Mouse (Mus musculus): ENCODE results near the gene Mecom. TPM values are rescaled to one million over a fixed set of nuclear protein-coding genes. Genes with fewer than 3 reads are reported as not detected.
A peak's percentile ranks its signal among the peaks of the same experiment; 100 is the strongest.
"Not testable (repeated sequence)": the region's sequence is repeated elsewhere in the genome, so short reads cannot be mapped to it uniquely, and the experiment has no call there.

Mecom gene
- polyA plus RNA-seq, 1 experiment from 2014 or later: 41.8 TPM

- Histone ChIP-seq H3K9me3 (replicated peaks; ENCODE audit: control insufficient read depth, low read length) (no peaks in the 10 kb centered on the region), H3K27me3 (ENCODE audit: control insufficient read depth, insufficient read depth, low read length) (no peaks in the 10 kb centered on the region), H3K9ac (ENCODE audit: low read depth, low read length) (no peak overlapping the region), H3K36me3 (ENCODE audit: control insufficient read depth, insufficient read depth, low read length) (no peaks in the 10 kb centered on the region), H3K4me2 (no peak overlapping the region), H3K4me3 (ENCODE audit: low read depth, low read length) (no peak overlapping the region), H3K27ac (ENCODE audit: low read depth, low read length) (no peak overlapping the region), H3K4me1 (ENCODE audit: control insufficient read depth, insufficient read depth, low read length) (no peaks in the 10 kb centered on the region)
- no peak for ATAC-seq (replicated peaks; ENCODE audit: insufficient number of reproducible peaks, low FRiP score, low TSS enrichment)
- 79% methylated on average over 1 of the region's 1 CpGs for WGBS (ENCODE audit: insufficient replicate concordance)
Measured at GRCm38 (mm10) chr3:30234018-30234417, 313.8 kb downstream of the Mecom start.

- Histone ChIP-seq H3K27me3 (ENCODE audit: control insufficient read depth, insufficient read depth, low read length) (no peaks in the 10 kb centered on the region), H3K4me1 (ENCODE audit: control insufficient read depth, insufficient read depth, low read length) (peaks cover 4% of the 10 kb centered on the region; the same call in 1 of the 2 replicates), H3K4me3 (ENCODE audit: low read depth, low read length) (no peak overlapping the region), H3K27ac (ENCODE audit: low read depth, low read length) (no peak overlapping the region), H3K4me2 (no peak overlapping the region), H3K9me3 (replicated peaks; ENCODE audit: control insufficient read depth, low read length) (no peaks in the 10 kb centered on the region), H3K9ac (ENCODE audit: low read depth, low read length) (no peak overlapping the region), H3K36me3 (ENCODE audit: control insufficient read depth, insufficient read depth, low read length) (no peaks in the 10 kb centered on the region)
- ATAC-seq (replicated peaks; ENCODE audit: insufficient number of reproducible peaks, low FRiP score, low TSS enrichment): no peak
- WGBS (ENCODE audit: insufficient replicate concordance): 67% methylated on average over 12 of the region's 12 CpGs
Measured at GRCm38 (mm10) chr3:30227964-30228670, 319.7 kb downstream of the Mecom start.

DNA sequence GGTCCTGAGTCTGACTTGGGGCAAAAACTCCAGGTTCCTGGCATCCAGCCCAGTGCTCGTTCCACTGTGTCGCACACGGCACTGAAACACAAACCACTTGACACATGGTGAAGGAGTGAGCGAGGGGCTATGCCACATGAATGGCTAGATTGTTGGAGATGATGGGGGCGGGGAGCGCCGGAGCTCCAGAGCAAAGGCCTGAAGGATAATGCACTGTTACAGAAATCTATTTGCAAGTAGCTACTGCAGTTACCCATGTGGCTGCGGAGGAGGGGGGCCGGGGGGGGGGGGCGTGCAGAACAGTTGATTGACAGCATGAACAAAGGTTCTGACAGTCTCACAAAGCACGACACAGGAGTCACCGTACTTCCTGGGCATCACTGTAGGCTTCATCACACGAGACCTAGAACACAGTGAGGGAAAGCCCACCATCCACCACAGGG is 320.9 kb downstream of the Mecom start:
- 54% methylated on average over 12 of the region's 13 CpGs for WGBS (ENCODE audit: insufficient replicate concordance)
- no peak overlapping the region for H3K4me2 ChIP-seq

DNA sequence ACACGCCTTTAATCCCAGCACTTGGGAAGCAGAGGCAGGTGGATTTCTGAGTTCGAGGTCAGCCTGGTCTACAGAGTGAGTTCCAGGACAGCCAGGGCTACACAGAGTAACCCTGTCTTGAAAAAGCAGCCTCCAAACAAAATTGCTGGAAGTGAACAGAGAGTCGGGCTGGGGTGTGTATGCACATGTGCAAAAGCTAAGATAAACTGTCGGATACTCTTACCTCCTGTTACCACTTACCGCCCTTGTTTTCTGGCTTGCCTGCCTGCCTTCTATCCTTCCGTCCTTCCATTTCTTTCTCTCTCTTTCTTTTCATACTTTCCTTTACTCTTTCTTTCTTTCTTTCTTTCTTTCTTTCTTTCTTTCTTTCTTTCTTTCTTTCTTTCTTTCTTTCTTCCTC is 322.6 kb downstream of the Mecom start:
- 77% methylated on average over 6 of the region's 6 CpGs for WGBS (ENCODE audit: insufficient replicate concordance)
- H3K4me3 ChIP-seq (ENCODE audit: low read depth, low read length); H3K4me1 ChIP-seq (ENCODE audit: control insufficient read depth, insufficient read depth, low read length); H3K9me3 ChIP-seq (replicated peaks; ENCODE audit: control insufficient read depth, low read length); H3K36me3 ChIP-seq (ENCODE audit: control insufficient read depth, insufficient read depth, low read length); ATAC-seq (replicated peaks; ENCODE audit: insufficient number of reproducible peaks, low FRiP score, low TSS enrichment); H3K27me3 ChIP-seq (ENCODE audit: control insufficient read depth, insufficient read depth, low read length); H3K9ac ChIP-seq (ENCODE audit: low read depth, low read length); H3K4me2 ChIP-seq; H3K27ac ChIP-seq (ENCODE audit: low read depth, low read length): not testable (repeated sequence)

More for the DNA sequence above, 320.9 kb downstream of the Mecom start:
- Histone ChIP-seq H3K4me1 (ENCODE audit: control insufficient read depth, insufficient read depth, low read length) (peaks cover 4% of the 10 kb centered on the region; the same call in 1 of the 2 replicates), H3K4me3 (ENCODE audit: low read depth, low read length) (no peak overlapping the region), H3K9ac (ENCODE audit: low read depth, low read length) (no peak overlapping the region), H3K36me3 (ENCODE audit: control insufficient read depth, insufficient read depth, low read length) (no peaks in the 10 kb centered on the region), H3K27ac (ENCODE audit: low read depth, low read length) (no peak overlapping the region), H3K27me3 (ENCODE audit: control insufficient read depth, insufficient read depth, low read length) (no peaks in the 10 kb centered on the region), H3K9me3 (replicated peaks; ENCODE audit: control insufficient read depth, low read length) (no peaks in the 10 kb centered on the region)
- ATAC-seq (replicated peaks; ENCODE audit: insufficient number of reproducible peaks, low FRiP score, low TSS enrichment): no peak

DNA sequence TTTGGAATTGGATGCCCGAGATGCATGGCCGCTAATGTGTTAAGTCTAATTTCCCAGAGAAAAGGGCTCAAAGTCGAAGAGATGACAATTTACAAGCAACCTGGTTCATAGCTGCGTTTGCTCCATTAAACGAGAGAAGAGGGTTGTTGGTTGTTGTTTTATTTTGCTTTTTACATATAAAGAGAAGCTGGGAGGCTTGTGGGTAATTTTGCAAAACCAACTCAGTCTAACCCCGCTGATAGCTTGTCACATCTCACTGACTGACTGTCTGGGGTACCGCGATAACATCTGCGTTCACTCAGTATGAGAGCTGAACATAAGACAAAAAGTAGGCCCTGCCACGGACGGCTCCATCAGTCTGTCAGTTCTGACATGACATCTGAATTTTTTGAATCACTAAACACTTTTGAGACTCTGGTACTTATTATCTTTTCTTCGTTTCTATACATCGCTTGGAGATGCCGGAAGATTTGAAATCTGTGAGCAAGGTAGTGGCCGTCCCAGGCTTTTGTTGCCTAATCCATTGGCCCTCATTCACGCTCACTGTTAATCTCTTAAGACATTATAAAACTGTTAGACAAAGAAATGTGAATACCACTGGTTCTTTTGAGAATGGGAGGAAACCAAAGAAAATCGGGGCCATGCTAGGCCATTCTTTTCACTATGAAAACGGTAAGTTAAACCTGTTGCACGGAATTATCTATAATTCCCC is 327.0 kb downstream of the Mecom start:
- no peak for ATAC-seq (replicated peaks; ENCODE audit: insufficient number of reproducible peaks, low FRiP score, low TSS enrichment)
- Histone ChIP-seq H3K27ac (ENCODE audit: low read depth, low read length) (no peak overlapping the region), H3K4me2 (no peak overlapping the region), H3K9ac (ENCODE audit: low read depth, low read length) (no peak overlapping the region), H3K27me3 (ENCODE audit: control insufficient read depth, insufficient read depth, low read length) (no peaks in the 10 kb centered on the region), H3K36me3 (ENCODE audit: control insufficient read depth, insufficient read depth, low read length) (no peaks in the 10 kb centered on the region), H3K4me1 (ENCODE audit: control insufficient read depth, insufficient read depth, low read length) (peaks cover 9% of the 10 kb centered on the region; the same call in 1 of the 2 replicates), H3K4me3 (ENCODE audit: low read depth, low read length) (no peak overlapping the region), H3K9me3 (replicated peaks; ENCODE audit: control insufficient read depth, low read length) (no peaks in the 10 kb centered on the region)
- 62% methylated on average over 19 of the region's 19 CpGs for WGBS (ENCODE audit: insufficient replicate concordance)

GRCm38 (mm10) chr3:30219891-30220290 is 327.9 kb downstream of the Mecom start:
- Histone ChIP-seq H3K27ac (ENCODE audit: low read depth, low read length) (no peak overlapping the region), H3K4me3 (ENCODE audit: low read depth, low read length) (peak overlapping the region; percentile 22), H3K4me2 (peak overlapping the region; percentile 68), H3K4me1 (ENCODE audit: control insufficient read depth, insufficient read depth, low read length) (peaks cover 9% of the 10 kb centered on the region; the same call in 1 of the 2 replicates), H3K36me3 (ENCODE audit: control insufficient read depth, insufficient read depth, low read length) (no peaks in the 10 kb centered on the region), H3K9me3 (replicated peaks; ENCODE audit: control insufficient read depth, low read length) (no peaks in the 10 kb centered on the region), H3K27me3 (ENCODE audit: control insufficient read depth, insufficient read depth, low read length) (no peaks in the 10 kb centered on the region), H3K9ac (ENCODE audit: low read depth, low read length) (0 out of 2 replicates have a peak overlapping the region, but pooled peaks have one; percentile 4)
- 50% methylated on average over 8 of the region's 8 CpGs for WGBS (ENCODE audit: insufficient replicate concordance)
- ATAC-seq (replicated peaks; ENCODE audit: insufficient number of reproducible peaks, low FRiP score, low TSS enrichment): no peak

DNA sequence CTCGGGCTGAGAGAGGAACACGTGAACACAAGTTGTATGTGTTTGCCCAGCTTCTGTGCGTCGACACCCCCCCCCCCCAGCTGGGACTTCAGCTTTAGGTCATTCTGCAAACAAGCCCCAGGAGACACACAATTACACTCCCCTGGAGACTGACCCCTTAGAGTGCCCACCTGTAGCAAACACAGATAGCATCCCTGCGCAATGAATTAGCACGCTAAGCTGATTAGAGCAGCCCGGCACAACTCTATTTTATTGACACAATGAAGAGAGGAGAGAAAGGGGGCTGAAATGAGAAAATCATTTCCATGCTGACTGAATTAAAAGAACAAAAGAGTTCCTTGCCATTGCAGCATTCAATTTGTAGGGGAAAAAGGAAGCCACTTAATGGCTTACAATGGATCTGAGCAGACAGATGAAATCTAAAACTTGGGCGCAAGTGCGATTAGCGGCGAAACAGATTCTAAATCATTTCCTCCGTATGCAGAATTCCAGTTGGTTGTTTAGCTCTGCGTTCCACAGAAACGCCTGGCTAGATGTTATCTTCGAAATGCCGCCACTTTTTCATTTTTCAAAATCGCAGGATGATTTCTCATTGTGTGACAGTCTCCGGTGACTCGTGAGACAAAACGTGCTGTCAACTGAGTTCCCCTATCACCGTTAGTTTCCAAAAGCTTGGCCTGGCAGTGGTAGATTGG is 328.5 kb downstream of the Mecom start:
- H3K4me1 ChIP-seq (ENCODE audit: control insufficient read depth, insufficient read depth, low read length): peaks cover 9% of the 10 kb centered on the region; the same call in 1 of the 2 replicates
- H3K36me3 ChIP-seq (ENCODE audit: control insufficient read depth, insufficient read depth, low read length): no peaks in the 10 kb centered on the region
- ATAC-seq (replicated peaks; ENCODE audit: insufficient number of reproducible peaks, low FRiP score, low TSS enrichment): no peak
- WGBS (ENCODE audit: insufficient replicate concordance): 13% methylated on average over 21 of the region's 21 CpGs
- H3K27ac ChIP-seq (ENCODE audit: low read depth, low read length): 0 out of 2 replicates have a peak overlapping the region, but pooled peaks have one; percentile 22
- H3K9ac ChIP-seq (ENCODE audit: low read depth, low read length): 0 out of 2 replicates have a peak overlapping the region, but pooled peaks have one; percentile 4
- no peaks in the 10 kb centered on the region for H3K9me3 ChIP-seq (replicated peaks; ENCODE audit: control insufficient read depth, low read length)
- H3K4me2 ChIP-seq: peak overlapping the region; percentile 68
- H3K27me3 ChIP-seq (ENCODE audit: control insufficient read depth, insufficient read depth, low read length): no peaks in the 10 kb centered on the region
- peak overlapping the region; percentile 22 for H3K4me3 ChIP-seq (ENCODE audit: low read depth, low read length)

- Histone ChIP-seq H3K9me3 (replicated peaks; ENCODE audit: control insufficient read depth, low read length) (no peaks in the 10 kb centered on the region), H3K36me3 (ENCODE audit: control insufficient read depth, insufficient read depth, low read length) (no peaks in the 10 kb centered on the region), H3K27ac (ENCODE audit: low read depth, low read length) (no peak overlapping the region), H3K9ac (ENCODE audit: low read depth, low read length) (no peak overlapping the region), H3K27me3 (ENCODE audit: control insufficient read depth, insufficient read depth, low read length) (no peaks in the 10 kb centered on the region), H3K4me1 (ENCODE audit: control insufficient read depth, insufficient read depth, low read length) (peaks cover 14% of the 10 kb centered on the region; the same call in 1 of the 2 replicates), H3K4me2 (no peak overlapping the region), H3K4me3 (ENCODE audit: low read depth, low read length) (no peak overlapping the region)
- ATAC-seq (replicated peaks; ENCODE audit: insufficient number of reproducible peaks, low FRiP score, low TSS enrichment): no peak
- 41% methylated on average over 4 of the region's 4 CpGs for WGBS (ENCODE audit: insufficient replicate concordance)
Measured at GRCm38 (mm10) chr3:30214607-30215006, 333.2 kb downstream of the Mecom start.
